Mouse (Mus musculus) hindbrain, postnatal 0 days (tissue): Measurements from ENCODE around the gene Wdr35. TPM values are rescaled to one million over a fixed set of nuclear protein-coding genes. Genes with fewer than 3 reads are reported as not detected.
"Not testable (repeated sequence)": the region's sequence is repeated elsewhere in the genome, so short reads cannot be mapped to it uniquely, and the experiment has no call there.

Experiments
- ATAC-seq: fragments of 200-750 bp; cut with Nextera tagmentation; 2 replicates; pipeline ENCODE4 v1.8.0; 2017; ENCODE audit warnings: mild to moderate bottlenecking, moderate TSS enrichment, moderate library complexity
- DNase-seq: peaks from one replicate; pipeline ENCODE4 v3.0.0-alpha.2; 2015; ENCODE audit warnings: low spot score
- H3K27ac ChIP-seq: fragments of 300-500 bp; sonication (generic); 2 replicates; pipeline ENCODE4 v1.5.1; 2014; ENCODE audit warnings: mild to moderate bottlenecking
- H3K27me3 ChIP-seq: fragments of 300-500 bp; sonication (generic); 2 replicates; pipeline ENCODE4 v1.6.1; 2014; ENCODE audit warnings: low read length, mixed read lengths; ENCODE audit not compliant: insufficient read depth
- H3K36me3 ChIP-seq: fragments of 300-500 bp; sonication (generic); 2 replicates; pipeline ENCODE4 v1.6.1; 2014; ENCODE audit warnings: low read length, mixed read lengths; ENCODE audit not compliant: insufficient read depth
- H3K4me1 ChIP-seq: fragments of 300-500 bp; sonication (generic); 2 replicates; pipeline ENCODE4 v1.6.1; 2014; ENCODE audit warnings: antibody characterized with exemption, low read length, mixed read lengths; ENCODE audit not compliant: insufficient read depth
- H3K4me2 ChIP-seq: fragments of 300-500 bp; sonication (generic); 2 replicates; pipeline ENCODE4 v1.6.1; 2014; ENCODE audit warnings: low read depth, mild to moderate bottlenecking, low read length, moderate library complexity, mixed read lengths
- H3K4me3 ChIP-seq: fragments of 300-500 bp; sonication (generic); 2 replicates; pipeline ENCODE4 v1.5.1; 2014; ENCODE audit warnings: low read length
- H3K9ac ChIP-seq: fragments of 300-500 bp; sonication (generic); replicated peaks from 2 replicates; pipeline ENCODE4 v1.6.1; 2014; ENCODE audit warnings: mild to moderate bottlenecking, low read length, moderate library complexity, mixed read lengths
- H3K9me3 ChIP-seq: fragments of 300-500 bp; sonication (generic); 2 replicates; pipeline ENCODE4 v1.6.1; 2016; ENCODE audit warnings: low read length, mixed read lengths
- CTCF ChIP-seq: IDR thresholded peaks from 2 replicates; pipeline ENCODE4 v1.5.1; 2016; ENCODE audit warnings: antibody characterized with exemption, control low read depth, low read depth
- WGBS: fragments of 180-500 bp; shearing (Covaris S2); extraction: QIAGEN DNeasy Blood & Tissue Kit; methylation state at CpG from one replicate; pipeline ENCODE4 v1.1.7; 2014; 5-methylcytosine and 5-hydroxymethylcytosine counted together
- polyA plus RNA-seq: library from polyadenylated mRNA; unstranded; fragments of >200 nt; fragmentation: Nextera tagmentation; extraction: Ambion mirVana; gene quantifications from 2 replicates; pipeline ENCODE4 v1.2.1, GENCODE M21; 2015
- total RNA-seq: library from RNA; depleted of rRNA; stranded (reverse); fragments of >200 nt; gene quantifications from 2 replicates; pipeline ENCODE4 v1.2.3, GENCODE M21; 2014; rRNA removed

Wdr35 gene
- 13.2 and 16.4 TPM in 2 replicates for total RNA-seq
- polyA plus RNA-seq: 19.8 and 20.3 TPM in 2 replicates

DNA sequence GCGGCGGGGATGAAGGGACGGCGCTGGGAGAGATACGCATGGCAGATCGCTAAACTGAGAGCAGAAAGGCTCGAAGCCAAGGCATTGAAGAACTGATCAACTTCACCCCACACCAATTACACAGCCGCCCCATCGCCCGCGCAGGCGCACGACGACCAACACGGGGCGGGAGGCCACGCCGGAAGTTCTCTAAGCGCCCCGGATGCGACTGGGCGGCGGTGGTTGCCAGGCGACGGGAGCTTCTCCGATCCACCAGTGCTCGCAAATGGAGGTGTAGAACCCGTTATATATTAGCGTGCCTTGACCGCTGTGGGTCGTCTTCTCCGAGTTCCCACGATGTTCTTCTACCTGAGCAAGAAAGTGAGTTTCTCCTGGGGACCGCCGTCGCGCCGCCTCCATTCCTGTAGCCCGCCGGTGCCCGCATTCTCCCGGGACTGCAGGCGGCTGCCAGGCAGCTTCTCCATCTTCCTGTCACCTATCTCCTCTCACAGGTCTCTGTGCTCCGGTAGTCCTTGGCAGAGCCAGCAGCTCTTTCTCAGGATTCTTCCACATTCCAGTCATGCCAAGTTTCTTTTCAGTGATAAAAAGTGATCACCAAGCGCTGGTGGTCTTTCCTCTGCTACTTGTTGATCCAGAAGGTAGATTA lies at the start of gene Wdr35:
Gene Wdr35 (plus strand): TSS at position 73 of the 646 bp plus-strand sequence.
- TF ChIP-seq CTCF: peak; percentile 23; the same call in 1 of the 2 replicates
- ATAC-seq: peak; percentile 98
- H3K4me2 ChIP-seq: peak within 1 kb of the TSS; percentile 91
- WGBS: under 1% methylated on average over 45 of the region's 45 CpGs
- peaks cover 5% of the 10 kb centered on the region for H3K36me3 ChIP-seq
- peak within 1 kb of the TSS; percentile 82 for H3K4me3 ChIP-seq
- no peaks in the 10 kb centered on the region for H3K4me1 ChIP-seq
- peak within 1 kb of the TSS; percentile 60 for H3K9ac ChIP-seq
- DNase-seq: peak; percentile 96
- H3K9me3 ChIP-seq: no peaks in the 10 kb centered on the region
- no peaks in the 10 kb centered on the region for H3K27me3 ChIP-seq
- peak within 1 kb of the TSS; percentile 84 for H3K27ac ChIP-seq

DNA sequence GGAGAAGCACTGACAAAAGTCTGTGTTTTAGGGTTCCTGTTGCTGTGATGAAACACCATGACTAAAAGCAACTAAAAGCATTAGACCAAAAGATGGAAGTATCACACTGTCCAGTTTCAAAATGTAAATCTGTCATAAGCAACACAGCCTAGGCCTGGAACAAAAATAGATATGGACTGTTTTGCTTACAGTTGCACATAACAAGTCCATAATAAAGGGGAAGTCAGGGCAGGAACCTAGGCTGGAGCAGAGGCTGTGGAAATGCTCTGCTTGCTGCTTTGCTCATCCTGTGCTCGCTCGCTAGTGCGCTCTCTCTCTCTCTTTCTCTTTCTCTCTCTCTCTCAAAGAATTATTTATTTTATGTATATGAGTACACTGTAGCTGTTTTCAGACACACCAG lies 46.0 kb upstream of the Wdr35 start:
- Histone ChIP-seq H3K9ac (no peak overlapping the region), H3K4me2 (no peak overlapping the region), H3K4me1 (peaks cover 13% of the 10 kb centered on the region), H3K36me3 (no peaks in the 10 kb centered on the region), H3K4me3 (no peak overlapping the region), H3K27ac (0 out of 2 replicates have a peak overlapping the region, but pooled peaks have one; percentile 7), H3K27me3 (no peaks in the 10 kb centered on the region), H3K9me3 (no peaks in the 10 kb centered on the region)
- TF ChIP-seq CTCF: no peak
- DNase-seq: peak; percentile 3
- ATAC-seq: no peak
- 87% methylated on average over 3 of the region's 3 CpGs for WGBS

DNA sequence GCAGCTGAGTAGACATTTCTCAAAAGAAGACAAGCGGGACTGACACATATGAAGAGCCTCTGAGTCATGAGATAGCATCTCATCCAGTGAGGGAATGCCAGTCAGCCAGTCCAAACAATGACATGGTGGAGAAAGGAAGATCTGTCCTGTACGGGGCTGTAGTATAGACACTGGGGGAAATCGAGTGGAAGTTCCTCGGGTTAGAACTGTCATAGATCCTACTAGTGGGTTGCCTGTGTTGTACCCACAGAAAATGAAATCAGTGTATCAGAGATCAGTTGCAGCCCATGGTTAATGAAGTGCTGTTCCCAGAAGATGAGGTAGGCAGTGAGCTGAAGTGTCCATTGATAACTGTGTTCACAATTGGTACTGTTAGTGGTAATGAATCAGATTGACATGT lies 44.9 kb upstream of the Wdr35 start:
- TF ChIP-seq CTCF: no peak
- no peaks in the 10 kb centered on the region for H3K9me3 ChIP-seq

DNA sequence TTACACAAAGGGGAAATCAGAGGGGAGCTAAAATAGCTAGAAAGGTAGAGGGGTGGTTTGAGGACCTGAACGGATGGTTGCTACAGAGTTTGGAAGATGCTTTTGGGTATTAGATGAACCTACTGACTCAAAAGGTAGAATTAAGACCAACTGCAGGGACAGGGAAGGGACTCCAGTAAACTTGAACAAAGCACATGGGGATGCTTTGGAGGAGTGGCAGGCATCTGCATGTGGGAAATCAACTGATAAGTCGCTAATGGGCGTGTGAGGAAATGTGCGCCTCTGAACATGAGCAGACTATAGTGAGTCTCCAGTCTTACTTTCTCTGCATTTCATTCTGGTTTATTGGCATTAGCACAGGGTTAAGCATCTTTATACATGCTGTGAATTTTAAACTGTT lies 42.6 kb upstream of the Wdr35 start:
- DNase-seq (no peak), ATAC-seq (no peak)
- Histone ChIP-seq H3K36me3 (peaks cover 23% of the 10 kb centered on the region), H3K27ac (no peak overlapping the region), H3K9me3 (no peaks in the 10 kb centered on the region), H3K27me3 (no peaks in the 10 kb centered on the region), H3K9ac (no peak overlapping the region), H3K4me1 (no peaks in the 10 kb centered on the region), H3K4me3 (no peak overlapping the region), H3K4me2 (no peak overlapping the region)
- TF ChIP-seq CTCF: no peak
- 88% methylated on average over 4 of the region's 4 CpGs for WGBS

More for the DNA sequence above, 44.9 kb upstream of the Wdr35 start:
- H3K4me1 ChIP-seq: peaks cover 6% of the 10 kb centered on the region; the same call in 1 of the 2 replicates
- peaks cover 4% of the 10 kb centered on the region for H3K36me3 ChIP-seq
- 73% methylated on average over 4 of the region's 4 CpGs for WGBS
- no peak overlapping the region for H3K4me3 ChIP-seq
- no peak overlapping the region for H3K9ac ChIP-seq
- DNase-seq (no peak), ATAC-seq (no peak)
- H3K27ac ChIP-seq: no peak overlapping the region
- no peaks in the 10 kb centered on the region for H3K27me3 ChIP-seq
- no peak overlapping the region for H3K4me2 ChIP-seq

DNA sequence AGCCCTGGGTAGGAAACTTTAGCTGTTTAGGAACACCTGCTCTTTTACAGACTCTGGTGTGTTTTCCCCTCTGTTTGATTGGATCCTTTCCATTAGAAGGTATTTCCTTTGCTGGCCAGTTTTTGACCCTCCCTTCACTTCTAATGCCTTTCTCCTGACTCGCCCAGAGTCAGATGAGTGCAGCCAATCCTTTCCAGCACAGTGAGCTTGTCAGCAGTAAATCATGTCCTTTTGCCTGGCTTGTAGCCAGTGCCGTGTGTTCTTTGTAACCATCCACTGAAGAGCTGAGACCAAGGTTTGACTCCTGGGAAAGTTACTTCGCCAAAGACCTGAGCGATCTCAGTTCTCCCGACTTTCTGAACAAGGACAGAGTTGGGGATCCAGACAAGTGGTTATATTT lies 38.3 kb upstream of the Wdr35 start:
- Histone ChIP-seq H3K9ac (no peak overlapping the region), H3K4me3 (no peak overlapping the region), H3K9me3 (no peaks in the 10 kb centered on the region), H3K36me3 (peaks cover 44% of the 10 kb centered on the region), H3K27ac (no peak overlapping the region), H3K4me1 (no peaks in the 10 kb centered on the region), H3K4me2 (no peak overlapping the region), H3K27me3 (no peaks in the 10 kb centered on the region)
- ATAC-seq (no peak), DNase-seq (no peak)
- 72% methylated on average over 5 of the region's 5 CpGs for WGBS
- no peak for TF ChIP-seq CTCF

DNA sequence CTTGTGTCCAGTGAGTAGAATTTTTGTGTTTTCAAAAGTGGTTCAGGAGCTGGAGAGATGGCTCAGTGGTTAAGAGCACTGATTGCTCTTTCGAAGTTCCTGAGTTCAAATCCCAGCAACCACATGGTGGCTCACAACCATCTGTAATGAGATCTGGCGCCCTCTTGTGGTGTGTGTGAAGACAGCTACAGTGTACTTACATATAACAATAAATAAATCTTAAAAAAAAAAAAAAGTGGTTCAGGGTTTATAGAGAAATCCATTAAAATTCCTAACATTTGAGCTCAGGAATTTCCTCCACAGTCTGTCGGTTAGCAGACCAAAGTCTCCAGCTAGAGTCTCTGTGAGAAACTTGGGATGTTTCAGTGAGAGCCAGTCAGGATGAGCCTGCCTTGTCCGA lies 37.5 kb upstream of the Wdr35 start:
- H3K4me2 ChIP-seq, H3K4me3 ChIP-seq, H3K9ac ChIP-seq, H3K27me3 ChIP-seq, ATAC-seq, H3K27ac ChIP-seq, H3K9me3 ChIP-seq, DNase-seq, H3K4me1 ChIP-seq: not testable (repeated sequence)
- peaks cover 44% of the 10 kb centered on the region for H3K36me3 ChIP-seq
- 77% methylated on average over 4 of the region's 4 CpGs for WGBS
- TF ChIP-seq CTCF: peak; percentile 51

DNA sequence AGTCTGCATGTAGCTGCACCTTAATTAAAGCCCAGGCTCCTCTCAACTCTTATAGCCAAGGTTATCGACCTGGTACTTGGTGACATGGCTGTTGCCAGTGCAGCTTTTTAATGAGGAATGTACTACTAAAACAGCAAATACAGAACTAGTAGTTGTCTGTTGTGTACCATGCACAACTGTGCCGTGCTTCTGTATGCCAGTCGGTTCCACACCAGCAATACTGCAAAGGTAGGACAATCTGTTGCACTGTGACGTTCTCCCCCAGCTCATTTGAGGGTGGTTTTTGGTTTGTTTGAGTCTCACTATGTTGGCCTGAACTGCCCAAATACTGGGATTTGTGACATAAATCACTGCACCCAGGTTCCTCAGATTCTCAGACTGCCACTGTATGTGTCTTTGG lies 34.2 kb upstream of the Wdr35 start:
- TF ChIP-seq CTCF: no peak
- no peak overlapping the region for H3K27ac ChIP-seq

More for the DNA sequence above, 34.2 kb upstream of the Wdr35 start:
- Histone ChIP-seq H3K27me3 (no peaks in the 10 kb centered on the region), H3K9me3 (no peaks in the 10 kb centered on the region), H3K36me3 (peaks cover 38% of the 10 kb centered on the region), H3K4me1 (no peaks in the 10 kb centered on the region), H3K4me3 (no peak overlapping the region), H3K4me2 (no peak overlapping the region), H3K9ac (no peak overlapping the region)
- ATAC-seq (no peak), DNase-seq (no peak)
- WGBS: 92% methylated on average over 4 of the region's 4 CpGs
